Mouse (Mus musculus) spleen, postnatal 10 days (tissue): ENCODE data around the gene Rpl41.
"Not testable (repeated sequence)": the region's sequence is repeated elsewhere in the genome, so short reads cannot be mapped to it uniquely, and the experiment has no call there.

Experiments used
- DNase-seq, 2 experiments: peaks; one replicate each; pipeline ENCODE4 v3.0.0; 2021 to 2022; ENCODE audit warnings: low spot score in 2 of 2

Gene Rpl41

DNA sequence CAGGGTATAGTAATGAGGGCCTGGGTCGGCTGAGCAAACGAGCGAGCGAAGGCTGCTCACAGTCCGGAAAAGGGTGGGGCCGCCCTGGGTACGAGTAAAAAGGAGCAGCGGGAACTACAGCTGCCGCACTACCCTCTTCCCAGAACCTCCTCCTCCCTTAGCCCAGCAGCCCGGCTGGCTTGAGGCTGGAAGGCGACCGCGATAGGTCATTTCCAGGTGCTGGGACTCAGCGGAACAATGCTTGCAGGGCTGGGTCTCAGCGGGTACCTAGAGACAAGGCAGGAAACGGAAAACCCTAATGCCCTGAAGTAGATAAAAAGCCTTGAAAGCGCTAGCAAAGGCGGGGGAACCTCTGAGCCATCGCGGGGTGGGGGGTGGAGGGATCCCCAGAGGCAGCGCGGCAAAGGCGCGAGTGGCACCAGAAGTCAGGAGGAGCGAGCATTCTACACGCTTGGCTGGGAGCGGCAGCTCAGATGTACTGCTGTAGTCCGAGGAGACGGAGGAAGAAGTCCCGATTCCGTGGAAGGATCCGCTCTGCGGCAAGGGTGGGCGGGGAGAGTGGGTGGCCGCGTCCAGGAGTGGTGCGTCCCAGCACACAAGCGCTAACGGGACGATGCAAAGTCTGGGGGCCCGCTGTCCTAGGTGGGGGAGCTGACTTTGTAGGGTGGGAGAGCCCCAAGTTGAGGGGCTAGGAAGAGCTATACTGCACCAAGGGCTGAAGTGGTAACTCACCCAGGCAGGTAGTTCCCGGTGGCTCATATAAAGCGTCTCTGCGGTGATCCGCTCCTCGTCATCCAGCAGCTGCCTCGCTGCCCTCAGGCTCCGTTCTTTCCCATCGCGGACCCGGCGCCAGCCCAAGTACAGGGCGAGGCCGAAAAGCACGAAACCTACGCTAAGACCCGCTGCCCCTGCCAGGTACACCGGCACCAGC is 24.1 kb downstream of the Rpl41 start:
- peak; percentile 77 to 84 for DNase-seq

DNA sequence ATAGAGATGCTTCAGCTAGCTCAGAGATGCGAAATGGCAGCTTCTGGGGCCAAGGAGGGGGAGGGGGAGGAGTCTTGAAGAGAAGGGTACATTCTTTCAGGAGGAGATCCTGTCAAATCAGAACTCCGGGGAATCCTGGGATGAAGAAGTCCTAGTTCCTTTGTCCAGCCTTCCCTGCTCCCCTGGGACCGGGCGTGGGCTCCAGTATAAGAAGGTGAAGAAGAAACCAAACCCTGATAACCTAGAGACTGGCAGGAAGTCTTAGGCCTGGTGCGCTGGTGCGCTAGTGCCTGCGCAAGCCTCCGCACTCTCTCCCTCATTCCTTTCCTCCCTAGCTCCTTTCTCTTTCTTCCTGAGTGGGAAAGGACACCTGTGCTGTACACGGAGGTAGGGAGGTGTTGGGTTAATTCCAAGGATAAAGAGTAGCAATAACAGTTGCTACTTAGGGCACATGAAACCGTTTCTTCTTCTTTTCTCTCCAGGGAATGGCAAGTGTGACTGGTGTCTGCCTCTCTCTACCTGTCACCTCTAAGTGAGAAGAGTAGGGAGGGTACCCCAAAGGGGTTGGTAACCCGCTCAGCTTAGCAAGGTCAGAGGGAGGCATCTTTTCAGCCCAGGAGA is 24.9 kb downstream of the Rpl41 start:
- peak in 1 of 2 experiments; percentile 41 for DNase-seq

- no peak for DNase-seq
These were observed 26.8 kb downstream of the Rpl41 start for GRCm38 (mm10) chr10:128522351-128522750.

- no peak for DNase-seq
These were observed 28.5 kb downstream of the Rpl41 start for GRCm38 (mm10) chr10:128520591-128520990.

GRCm38 (mm10) chr10:128518833-128519232 is 30.3 kb downstream of the Rpl41 start:
- peak in 1 of 2 experiments; percentile 59 for DNase-seq

- DNase-seq, result no peak
These were observed 32.4 kb downstream of the Rpl41 start for GRCm38 (mm10) chr10:128516677-128517076.

- no peak for DNase-seq
These were observed 33.1 kb downstream of the Rpl41 start for GRCm38 (mm10) chr10:128516029-128516428.

- DNase-seq, result no peak
These were observed 34.1 kb downstream of the Rpl41 start for GRCm38 (mm10) chr10:128515044-128515443.

DNA sequence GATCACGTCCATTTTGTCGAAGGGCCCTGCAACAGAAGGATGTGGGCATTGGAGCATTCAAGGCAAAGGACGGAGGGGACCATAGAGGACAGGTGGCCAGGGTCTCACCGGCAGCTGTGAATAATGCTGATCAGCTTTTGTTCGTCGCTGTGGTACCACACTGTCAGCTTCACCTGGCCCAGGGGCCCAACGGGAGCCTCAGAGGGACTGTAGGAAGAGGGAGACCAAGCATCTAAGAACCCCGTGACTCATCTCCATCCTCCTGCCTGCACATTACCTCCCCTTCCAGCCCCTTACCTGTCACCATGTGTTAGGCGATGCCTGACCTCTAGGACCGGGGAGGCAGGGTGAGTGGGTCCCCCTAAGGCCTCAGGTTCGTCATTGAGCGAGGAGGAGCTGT is 37.3 kb downstream of the Rpl41 start:
- DNase-seq, result no peak

DNA sequence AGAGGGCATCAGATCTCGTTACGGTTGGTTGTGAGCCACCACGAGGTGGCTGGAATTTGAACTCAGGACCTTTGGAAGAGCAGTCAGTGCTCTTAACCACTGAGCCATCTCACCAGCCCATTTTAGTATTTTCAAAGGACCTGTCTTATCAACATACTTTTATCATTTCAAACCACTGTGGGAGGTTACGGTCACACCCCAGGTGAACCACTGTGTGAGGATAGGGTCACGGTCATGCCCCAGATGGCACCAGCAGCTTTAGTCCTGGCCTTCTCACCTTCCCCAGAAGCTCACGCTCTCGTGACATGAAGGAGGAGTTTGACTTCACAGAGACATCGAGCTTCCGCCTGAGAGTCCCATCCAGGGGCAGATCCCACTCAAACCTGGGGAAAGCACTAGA is 37.9 kb downstream of the Rpl41 start:
- DNase-seq, result no peak

DNA sequence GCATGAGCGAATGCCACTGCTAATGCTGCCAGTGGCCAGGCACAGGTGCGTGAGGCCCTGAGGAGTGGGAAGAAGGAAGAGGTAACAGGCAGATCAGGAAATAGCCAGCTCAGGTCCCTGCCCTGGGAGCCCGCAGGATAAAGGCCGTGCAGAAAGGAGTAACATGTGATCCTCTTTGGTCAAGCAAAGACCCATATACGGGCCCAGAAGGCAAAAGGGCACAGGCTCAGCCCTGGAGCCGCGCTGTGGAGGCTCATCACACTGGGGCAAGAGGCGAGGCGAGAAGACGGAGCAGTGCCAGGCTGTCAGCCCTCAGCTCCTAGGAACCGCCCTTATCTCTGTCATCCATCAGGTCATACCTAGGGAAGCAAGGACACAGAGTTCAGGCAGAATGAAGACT is 38.8 kb downstream of the Rpl41 start:
- no peak for DNase-seq

DNA sequence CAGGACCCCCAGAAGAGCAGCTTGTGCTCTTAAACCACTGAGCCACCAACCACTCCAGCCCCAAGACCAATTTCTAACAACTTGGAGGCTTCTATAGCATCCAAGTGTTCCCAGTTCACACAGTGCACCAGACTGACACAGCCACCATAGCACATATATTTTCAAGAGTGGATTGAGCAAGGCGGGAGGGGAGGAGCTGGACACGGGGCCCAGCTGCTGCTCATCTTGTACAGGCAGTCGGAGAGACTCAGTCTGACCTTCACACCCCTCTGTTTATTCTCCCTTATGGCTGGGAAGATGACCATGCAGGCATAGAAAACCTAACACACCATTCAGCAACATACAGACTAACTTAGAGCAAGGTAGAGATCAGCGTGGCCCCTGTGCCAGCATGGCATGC is 39.3 kb downstream of the Rpl41 start:
- DNase-seq, result no peak

DNA sequence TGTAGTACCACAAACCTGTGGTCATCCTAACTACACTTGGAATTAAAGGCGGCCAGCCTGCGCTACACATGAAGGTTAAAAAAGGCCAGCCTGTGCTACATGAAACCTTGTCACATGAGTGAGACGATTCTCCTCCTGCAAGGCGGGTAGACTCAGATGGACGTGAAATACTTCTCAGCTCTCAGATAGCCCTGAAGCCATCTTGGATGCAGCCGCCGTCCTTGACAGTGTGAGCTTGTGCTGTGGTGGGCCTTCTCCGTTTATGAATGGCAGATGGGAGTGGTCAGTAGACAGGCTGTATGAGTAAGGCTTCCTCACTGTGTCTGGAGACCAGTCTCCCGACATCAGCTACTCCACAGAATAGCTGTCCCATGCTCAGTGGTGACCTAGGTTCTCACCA is 39.9 kb downstream of the Rpl41 start:
- DNase-seq, result no peak

GRCm38 (mm10) chr10:128508260-128508659 is 40.8 kb downstream of the Rpl41 start:
- DNase-seq, result no peak

DNA sequence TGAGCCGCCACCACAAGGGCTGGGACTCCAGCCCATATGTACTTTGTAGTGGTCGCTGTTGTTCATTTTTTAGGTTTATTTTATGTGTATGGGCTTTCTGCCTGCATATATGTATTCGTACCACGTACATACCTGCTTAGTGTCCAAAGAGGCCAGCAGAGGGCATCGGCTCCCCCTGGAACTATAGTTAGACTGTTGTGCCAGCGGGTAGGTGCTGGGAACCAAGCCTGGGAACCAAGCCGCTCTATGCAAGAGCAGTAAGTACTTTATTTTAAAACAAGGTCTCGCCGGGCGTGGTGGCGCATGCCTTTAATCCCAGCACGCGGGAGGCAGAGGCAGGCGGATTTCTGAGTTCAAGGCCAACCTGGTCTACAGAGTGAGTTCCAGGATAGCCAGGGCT is 43.1 kb downstream of the Rpl41 start:
- DNase-seq, result no peak

- not testable (repeated sequence) for DNase-seq
These were observed 43.8 kb downstream of the Rpl41 start for GRCm38 (mm10) chr10:128505371-128505667.

DNA sequence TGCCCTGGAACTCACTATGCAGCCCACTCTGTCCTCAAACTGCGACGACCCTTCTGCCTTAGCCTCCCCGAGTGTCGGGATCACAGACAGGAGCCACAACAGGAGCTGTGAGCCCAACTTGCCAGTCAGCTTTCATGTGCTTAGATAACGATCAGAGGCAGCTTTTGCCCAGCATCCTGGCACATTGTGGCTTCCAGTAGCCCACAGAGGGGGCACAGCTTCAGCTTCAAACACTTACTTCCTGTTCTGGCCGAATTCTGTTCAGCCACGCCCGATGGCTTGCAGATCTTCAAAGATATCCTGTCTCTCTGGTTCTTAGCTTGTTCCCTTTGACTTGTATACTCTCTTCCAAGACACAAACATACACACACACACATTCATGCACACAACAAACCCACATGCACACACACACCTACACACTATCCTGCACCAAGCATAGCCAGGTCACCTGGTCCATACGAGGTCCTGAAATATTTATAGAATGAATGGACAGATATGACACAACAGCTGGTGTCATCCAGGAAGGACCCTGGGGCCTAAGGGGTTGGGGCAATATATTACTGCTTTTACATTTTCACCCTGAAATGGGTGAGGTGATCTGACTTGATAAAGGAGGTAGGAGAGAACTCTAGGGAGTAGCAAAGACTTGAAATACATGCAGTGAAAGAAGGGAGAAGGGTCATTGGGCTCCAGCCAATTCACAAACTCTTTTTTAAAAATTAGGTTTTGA is 44.3 kb downstream of the Rpl41 start:
- DNase-seq, result peak in 1 of 2 experiments; percentile 55

- DNase-seq, result no peak
These were observed 45.1 kb downstream of the Rpl41 start for GRCm38 (mm10) chr10:128504012-128504411.

GRCm38 (mm10) chr10:128503532-128503931 is 45.6 kb downstream of the Rpl41 start:
- no peak for DNase-seq

- DNase-seq, result no peak
These were observed 46.8 kb downstream of the Rpl41 start for GRCm38 (mm10) chr10:128502341-128502740.

DNA sequence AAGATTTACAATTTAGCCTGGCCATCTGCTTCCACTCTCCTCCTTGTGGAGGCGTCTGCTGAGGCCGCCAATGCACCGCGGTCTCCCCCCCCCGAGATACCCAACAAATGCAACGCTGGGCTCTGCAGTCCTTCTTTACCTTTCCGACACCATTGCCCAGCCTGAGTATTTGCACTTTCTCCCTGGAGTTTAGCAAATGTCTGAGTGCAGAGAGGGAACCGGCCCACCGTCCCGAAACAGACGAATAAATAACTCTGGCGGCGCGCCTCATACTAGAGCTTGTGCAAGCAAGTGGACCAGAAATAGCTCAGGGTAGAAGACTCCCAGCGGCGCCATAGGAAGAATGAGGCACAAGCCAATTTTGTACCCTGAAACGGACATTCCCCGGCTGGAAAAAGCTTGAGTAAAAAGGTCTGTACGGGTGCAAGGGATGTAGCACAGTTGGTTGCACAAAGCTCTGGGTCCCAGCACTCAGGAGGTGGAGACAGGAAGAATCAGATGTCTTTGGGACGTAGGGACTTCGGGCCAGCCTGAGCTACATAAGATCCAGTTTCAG is 49.9 kb downstream of the Rpl41 start:
- DNase-seq, result peak; percentile 62 to 63

DNA sequence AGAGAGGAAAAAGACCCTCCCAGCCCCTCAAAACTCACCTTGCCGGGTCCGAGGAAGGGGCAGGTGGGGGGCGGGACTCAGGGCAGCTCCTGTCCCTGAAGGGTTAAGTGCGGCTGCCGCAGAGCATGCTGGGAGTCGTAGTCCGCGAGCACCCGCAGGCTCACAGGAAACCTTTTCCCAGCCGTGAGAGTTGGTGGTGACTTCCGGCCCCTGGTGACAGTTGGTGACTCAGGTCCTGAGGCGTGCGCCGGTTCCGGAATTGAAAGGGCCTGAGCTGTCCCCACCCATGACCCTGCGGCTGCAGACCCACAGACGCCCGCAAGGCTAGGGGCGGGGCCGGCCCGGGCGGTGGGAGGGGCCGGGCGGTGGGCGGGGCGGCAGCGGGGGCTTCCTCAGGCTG is 50.5 kb downstream of the Rpl41 start, which contains the start of gene Myl6b:
Gene Myl6b, minus strand, starts transcription at position 96 of the 400 bp plus-strand sequence.
- DNase-seq, result peak; percentile 95 to 97
